Comparison of ENCODE assay signal across 9 mouse cellular contexts in the genomic region with DNA sequence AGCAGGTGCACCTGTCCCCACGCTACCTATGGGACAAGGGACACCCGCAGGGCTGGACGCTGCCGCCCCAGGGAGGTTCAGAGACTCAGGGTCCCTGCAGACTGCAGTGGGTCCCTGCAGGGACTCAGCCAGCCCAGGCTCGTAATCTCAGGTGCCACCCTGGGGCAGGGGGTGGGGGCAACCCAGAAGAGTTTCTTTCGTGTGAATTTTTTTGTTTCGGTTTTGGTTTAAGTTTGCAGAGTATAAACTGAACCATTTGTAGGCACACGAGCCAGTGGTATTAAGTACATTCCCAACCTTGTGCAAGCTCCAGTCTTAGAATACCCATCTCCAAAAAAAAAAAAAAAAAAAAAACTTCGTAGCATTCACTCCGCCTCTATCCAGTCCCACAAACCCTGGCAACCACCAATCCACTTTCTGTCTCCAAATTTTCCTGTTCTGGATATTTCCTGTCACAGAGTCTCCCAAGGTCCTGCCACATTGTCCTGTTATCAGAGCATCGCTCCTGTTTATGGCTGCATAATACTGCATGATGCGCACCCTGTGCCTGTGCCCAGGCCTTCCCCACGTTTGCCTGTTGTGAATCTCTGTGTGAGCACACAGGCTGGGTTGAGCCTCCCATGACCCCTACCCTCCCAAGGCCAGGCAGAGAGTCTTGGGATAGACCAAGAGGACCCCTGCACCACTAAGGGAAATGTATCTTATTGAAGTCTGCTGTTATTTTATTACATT. TPM values are rescaled to one million over a fixed set of nuclear protein-coding genes. Genes with fewer than 3 reads are reported as not detected.
DNase-seq lines count a peak whose midpoint lies in the region; ATAC-seq and TF ChIP-seq lines count a peak whose summit lies in the region.
"Had no signal": no experiment of that assay in that cellular context is flagged by ENCODE, and none has a peak within 500 bp of the region (broad histone marks: within the 10 kb centered on the region; RNA-seq: fewer than 3 reads in every experiment).

No protein-coding gene starts in this region.

- 32% methylated on average over 13 of the region's 13 CpGs for WGBS in liver, embryonic 14.5 days (ENCODE audit: insufficient replicate concordance)

- H3K36me3 ChIP-seq in erythroblast, embryonic 14.5 days (ENCODE audit: control insufficient read depth): no peaks in the 10 kb centered on the region
- no peaks in the 10 kb centered on the region for H3K36me3 ChIP-seq in liver, embryonic 14.5 days (replicated peaks; ENCODE audit: control insufficient read depth, insufficient read depth, low read depth)

- no peak for ATAC-seq in erythroblast, adult 5-6 weeks (replicated peaks; ENCODE audit: low FRiP score, poor library complexity, severe bottlenecking)
- ATAC-seq in liver, embryonic 14.5 days (ENCODE audit: insufficient read depth): no peak

- H3K4me2 ChIP-seq in liver, embryonic 14.5 days (ENCODE audit: low read depth): peak overlapping the region; percentile 60

- peak overlapping the region; percentile 23 for H3K4me3 ChIP-seq in erythroblast, embryonic 14.5 days (replicated peaks)
- peak overlapping the region; percentile 23 to 35; a peak in 2 of 4 replicates for H3K4me3 ChIP-seq in liver, embryonic 14.5 days (ENCODE audit: insufficient read depth in 1 of 2, low read depth in 2 of 2, low read length in 2 of 2)

- no peaks in the 10 kb centered on the region for H3K9me3 ChIP-seq in erythroblast, embryonic 14.5 days (ENCODE audit: control insufficient read depth, low read length)
- no peaks in the 10 kb centered on the region for H3K9me3 ChIP-seq in liver, embryonic 14.5 days (ENCODE audit: control insufficient read depth, low read length)

- no peak for TF ChIP-seq CTCF in liver, embryonic 14.5 days (IDR thresholded peaks at IDR 0.05; ENCODE audit: low read depth)

- H3K9ac ChIP-seq in liver, embryonic 14.5 days (replicated peaks): no peak overlapping the region

- no peaks in the 10 kb centered on the region for H3K4me1 ChIP-seq in erythroblast, embryonic 14.5 days (ENCODE audit: control insufficient read depth)
- no peaks in the 10 kb centered on the region for H3K4me1 ChIP-seq in liver, embryonic 14.5 days (replicated peaks; ENCODE audit: control insufficient read depth in 2 of 2, insufficient read depth in 2 of 2, low read length in 1 of 2)

- DNase-seq in thymus, postnatal 0 days (ENCODE audit: low spot score): peak; percentile 28
- DNase-seq in thymus, postnatal 10 days (ENCODE audit: low spot score in 2 of 2): no peak
- no peak for DNase-seq in liver, embryonic 14.5 days (ENCODE audit: low read depth in 3 of 3, low spot score in 3 of 3)
- DNase-seq in urinary bladder, adult 2 months (ENCODE audit: low spot score): no peak
- no peak for DNase-seq in spleen, postnatal 36 days (ENCODE audit: low spot score in 2 of 2)
- DNase-seq in frontal cortex, postnatal 14 days (ENCODE audit: low spot score in 2 of 2): no peak

- no peak for TF ChIP-seq EP300 in liver, embryonic 14.5 days (IDR thresholded peaks at IDR 0.05; ENCODE audit: low read depth)

- H3K27ac ChIP-seq in liver, embryonic 14.5 days: no peak overlapping the region

- H3K27me3 ChIP-seq in erythroblast, embryonic 14.5 days (ENCODE audit: control insufficient read depth): peaks cover 43% of the 10 kb centered on the region
- H3K27me3 ChIP-seq in liver, embryonic 14.5 days (ENCODE audit: control insufficient read depth, insufficient read depth, low read length): peaks cover 15% of the 10 kb centered on the region

RNA-seq across cellular contexts. Expression of a gene that starts 28.6 kb away (rescaled TPM):
- not detected in 2 replicates for polyA plus RNA-seq in erythroblast, embryonic 14.5 days (2012)
- not detected in 2 replicates for total RNA-seq in erythroblast, adult 5-6 weeks (2015; ENCODE audit: low replicate concordance)
- total RNA-seq in erythroblast, adult 5-6 weeks (2017; ENCODE audit: low replicate concordance): not detected in 2 replicates
- 1.5 and 1.8 TPM in 2 replicates for polyA plus RNA-seq in thymus, postnatal 0 days (2015; fragmentation: Nextera tagmentation; extraction: Ambion mirVana)
- polyA plus RNA-seq in liver, embryonic 14.5 days (2012; rRNA removed): 0.19 and 0.25 TPM in 2 replicates
- polyA plus RNA-seq in liver, embryonic 14.5 days (2014; fragmentation: Nextera tagmentation; extraction: Ambion mirVana): 0.23 and 0.33 TPM in 2 replicates
- polyA plus RNA-seq in urinary bladder, adult 2 months (2012; rRNA removed): 4.2 and 5.4 TPM in 2 replicates

RNA-seq across cellular contexts. Expression of a gene that starts 39.3 kb away (rescaled TPM):
- 0.01 TPM in 1 of 2 replicates, not detected in the other for polyA plus RNA-seq in erythroblast, embryonic 14.5 days (2012)
- not detected in 2 replicates for total RNA-seq in erythroblast, adult 5-6 weeks (2015; ENCODE audit: low replicate concordance)
- total RNA-seq in erythroblast, adult 5-6 weeks (2017; ENCODE audit: low replicate concordance): not detected in 2 replicates
- 0.04 TPM in 1 of 2 replicates, not detected in the other for polyA plus RNA-seq in thymus, postnatal 0 days (2015; fragmentation: Nextera tagmentation; extraction: Ambion mirVana)
- 0.05 TPM in 1 of 2 replicates, not detected in the other for polyA plus RNA-seq in liver, embryonic 14.5 days (2012; rRNA removed)
- not detected in 2 replicates for polyA plus RNA-seq in liver, embryonic 14.5 days (2014; fragmentation: Nextera tagmentation; extraction: Ambion mirVana)
- polyA plus RNA-seq in urinary bladder, adult 2 months (2012; rRNA removed): 0.12 and 0.17 TPM in 2 replicates
- total RNA-seq: common myeloid progenitor, adult 5-6 weeks had no signal

RNA-seq across cellular contexts. Expression of a gene that starts 51.1 kb away (rescaled TPM):
- polyA plus RNA-seq in erythroblast, embryonic 14.5 days (2012): 1.5 and 1.7 TPM in 2 replicates
- total RNA-seq in erythroblast, adult 5-6 weeks (2015; ENCODE audit: low replicate concordance): 2.1 and 2.5 TPM in 2 replicates
- total RNA-seq in erythroblast, adult 5-6 weeks (2017; ENCODE audit: low replicate concordance): 2.7 and 3.8 TPM in 2 replicates
- 16.0 and 16.8 TPM in 2 replicates for polyA plus RNA-seq in thymus, postnatal 0 days (2015; fragmentation: Nextera tagmentation; extraction: Ambion mirVana)
- 4.2 and 4.4 TPM in 2 replicates for polyA plus RNA-seq in liver, embryonic 14.5 days (2012; rRNA removed)
- 2.7 and 3.2 TPM in 2 replicates for polyA plus RNA-seq in liver, embryonic 14.5 days (2014; fragmentation: Nextera tagmentation; extraction: Ambion mirVana)
- polyA plus RNA-seq in urinary bladder, adult 2 months (2012; rRNA removed): 25.3 and 29.3 TPM in 2 replicates

RNA-seq across cellular contexts. Expression of a gene that starts 56.3 kb away (rescaled TPM):
- polyA plus RNA-seq in erythroblast, embryonic 14.5 days (2012): 0.15 and 0.16 TPM in 2 replicates
- total RNA-seq in erythroblast, adult 5-6 weeks (2015; ENCODE audit: low replicate concordance): 2.3 and 10.6 TPM in 2 replicates
- total RNA-seq in erythroblast, adult 5-6 weeks (2017; ENCODE audit: low replicate concordance): 3.2 and 4.9 TPM in 2 replicates
- 19.0 and 21.7 TPM in 2 replicates for polyA plus RNA-seq in thymus, postnatal 0 days (2015; fragmentation: Nextera tagmentation; extraction: Ambion mirVana)
- polyA plus RNA-seq in liver, embryonic 14.5 days (2012; rRNA removed): 1.3 and 1.9 TPM in 2 replicates
- polyA plus RNA-seq in liver, embryonic 14.5 days (2014; fragmentation: Nextera tagmentation; extraction: Ambion mirVana): 2.0 and 2.7 TPM in 2 replicates
- 17.9 and 29.9 TPM in 2 replicates for polyA plus RNA-seq in urinary bladder, adult 2 months (2012; rRNA removed)
